Mouse (Mus musculus) left cerebral cortex, postnatal 25 days (tissue): ENCODE results near the gene Smr2. TPM values are rescaled to one million over a fixed set of nuclear protein-coding genes. Genes with fewer than 3 reads are reported as not detected.
"Not testable (repeated sequence)": the region's sequence is repeated elsewhere in the genome, so short reads cannot be mapped to it uniquely, and the experiment has no call there.

Experiments used
- DNase-seq, 2 experiments: peaks; one replicate each; pipeline ENCODE4 v3.0.0; 2022; ENCODE audit warnings: low spot score in 2 of 2, mixed read lengths in 1 of 2
- intact Hi-C: fragments of 180-260 bp; cut with DNase I; formaldehyde crosslinking; loops from one replicate; pipeline ENCODE4 v1.15.1; 2025
- total RNA-seq, 2 experiments: library from RNA; stranded (reverse); gene quantifications; 2 replicates each; pipeline ENCODE4 v1.2.3; 2021

Gene Smr2
- not detected for total RNA-seq

GRCm38 (mm10) chr5:88086256-88086655, at the start of gene Smr2:
Gene Smr2, plus strand, starts transcription at chr5:88086556.
- DNase-seq = not testable (repeated sequence)
- intact Hi-C loops = loop anchor here (2.0 kb wide), 1 partner anchor 111 kb away; no protein-coding TSS in a partner anchor

DNA sequence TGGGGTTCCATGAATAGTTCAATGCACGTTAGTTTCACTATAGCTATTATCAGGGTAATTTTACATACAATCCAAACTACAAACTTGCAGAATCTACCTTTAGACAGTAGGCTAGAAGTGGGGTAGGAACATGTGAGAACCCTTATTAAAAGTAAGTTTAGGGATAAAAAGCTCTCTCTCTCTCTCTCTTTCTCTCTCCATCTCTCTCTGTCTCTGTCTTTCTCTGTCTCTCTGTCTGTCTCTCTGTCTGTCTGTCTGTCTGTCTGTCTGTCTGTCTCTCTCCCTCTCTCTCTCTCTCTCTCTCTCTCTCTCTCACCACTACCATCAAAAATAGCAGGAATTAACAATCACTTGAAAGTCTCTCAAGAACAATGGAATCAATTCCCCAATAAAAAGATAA, 25.1 kb downstream of the Smr2 start, which contains the start of gene Gm11116:
Gene Gm11116, minus strand, starts transcription at position 101 of the 400 bp plus-strand sequence.
- no peak for DNase-seq
- intact Hi-C loops = no loop called here

GRCm38 (mm10) chr5:88153999-88154398, 67.6 kb downstream of the Smr2 start, which contains the start of gene Gm11115:
Gene Gm11115, minus strand, starts transcription at chr5:88154099.
- intact Hi-C loops = no loop called here
- DNase-seq = no peak

Other genes starting within 250 kb of the Smr2 start
- not detected for gene Odam, start 201.5 kb upstream of the Smr2 start, total RNA-seq
- not detected for gene Csn3, start 161.0 kb upstream of the Smr2 start, total RNA-seq
- gene 2310003L06Rik, start 117.1 kb upstream of the Smr2 start, total RNA-seq = not detected
- gene Gm28434, start 117.0 kb upstream of the Smr2 start, total RNA-seq = not detected
- not detected for gene Cabs1, start 107.1 kb upstream of the Smr2 start, total RNA-seq
- gene Smr3a, start 84.0 kb upstream of the Smr2 start, total RNA-seq = not detected
- gene Gm11116, start 25.0 kb downstream of the Smr2 start, total RNA-seq = not detected
- not detected for gene Gm11115, start 67.5 kb downstream of the Smr2 start, total RNA-seq
- not detected for gene Gm7714, start 182.4 kb downstream of the Smr2 start, total RNA-seq
- not detected for gene Prol1, start 230.8 kb downstream of the Smr2 start, total RNA-seq